Comparison of ENCODE assay signal across 8 mouse cellular contexts in genomic region chr9:34752801-34753170, GRCm38 (mm10).
DNase-seq lines count a peak whose midpoint lies in the region; ATAC-seq and TF ChIP-seq lines count a peak whose summit lies in the region.

No protein-coding gene starts in this region.

- peak; percentile 78 to 82 for TF ChIP-seq CTCF in CH12.LX (conservative IDR thresholded peaks at IDR 0.05 in 1 of 2, IDR thresholded peaks at IDR 0.05 in 1 of 2; ENCODE audit: low read depth in 2 of 2, low read length in 2 of 2)

- WGBS in forebrain, embryonic 14.5 days: 26% methylated on average over 4 of the region's 4 CpGs
- WGBS in forebrain, embryonic 15.5 days: 35% methylated on average over 4 of the region's 4 CpGs

- dilution Hi-C loops in CH12.LX (cut with MboI; ENCODE audit: extremely low pct_ligation_motif_present, extremely low pct_unique_long_range_greater_than_20kb, low sequenced_read_pairs): no loop called here

- no peak for TF ChIP-seq POLR2A in CH12.LX (IDR thresholded peaks at IDR 0.05; ENCODE audit: low read depth, low read length)

- H3K36me3 ChIP-seq in forebrain, embryonic 14.5 days (ENCODE audit: control insufficient read depth, insufficient read depth, low read length): no peaks in the 10 kb centered on the region
- H3K36me3 ChIP-seq in forebrain, embryonic 15.5 days: no peaks in the 10 kb centered on the region
- H3K36me3 ChIP-seq in CH12.LX (replicated peaks in 1 of 2; ENCODE audit: control insufficient read depth in 1 of 2, insufficient read depth in 1 of 2, low read length in 1 of 2): no peaks in the 10 kb centered on the region

- no peak overlapping the region for H3K27ac ChIP-seq in forebrain, embryonic 14.5 days (ENCODE audit: low read depth, low read length)
- H3K27ac ChIP-seq in forebrain, embryonic 15.5 days (replicated peaks): no peak overlapping the region
- H3K27ac ChIP-seq in CH12.LX (ENCODE audit: insufficient read depth, low read depth): no peak overlapping the region

- peak; percentile 69 for DNase-seq in forebrain, embryonic 14.5 days (ENCODE audit: low spot score)
- DNase-seq in CH12.LX (ENCODE audit: extremely low read depth): peak; percentile 46
- peak; percentile 3 for DNase-seq in c-Kit-positive CD71-positive TER-119-negative erythroid progenitor cells, embryonic 14.5 days (ENCODE audit: low read depth)
- DNase-seq in frontal cortex, postnatal 25 days (ENCODE audit: low spot score in 2 of 2): peak; percentile 60 to 66
- DNase-seq in layer of hippocampus, postnatal 14 days (ENCODE audit: low spot score in 2 of 2): peak; percentile 67 to 73
- peak; percentile 74 to 80 for DNase-seq in lung, postnatal 4 days
- DNase-seq in thymus, postnatal 14 days: peak; percentile 47

- no peak overlapping the region for H3K4me3 ChIP-seq in forebrain, embryonic 14.5 days (ENCODE audit: low read depth, low read length)
- no peak overlapping the region for H3K4me3 ChIP-seq in forebrain, embryonic 15.5 days
- no peak overlapping the region for H3K4me3 ChIP-seq in CH12.LX (replicated peaks in 1 of 3; ENCODE audit: low read depth in 2 of 3, low read length in 2 of 3, poor library complexity in 1 of 3)

- no peaks in the 10 kb centered on the region for H3K9me3 ChIP-seq in forebrain, embryonic 14.5 days (replicated peaks; ENCODE audit: control insufficient read depth, low read length)
- H3K9me3 ChIP-seq in forebrain, embryonic 15.5 days: no peaks in the 10 kb centered on the region
- no peaks in the 10 kb centered on the region for H3K9me3 ChIP-seq in CH12.LX (replicated peaks; ENCODE audit: low read length)

- H3K9ac ChIP-seq in forebrain, embryonic 14.5 days (ENCODE audit: low read length): no peak overlapping the region
- no peak overlapping the region for H3K9ac ChIP-seq in forebrain, embryonic 15.5 days (replicated peaks)
- H3K9ac ChIP-seq in CH12.LX (ENCODE audit: insufficient read depth, low read depth): no peak overlapping the region

- 0 out of 2 replicates have a peak, but pooled peaks have one; percentile 25 for ATAC-seq in forebrain, embryonic 14.5 days
- no peak for ATAC-seq in forebrain, embryonic 15.5 days (replicated peaks)

- TF ChIP-seq RAD21 in CH12.LX (IDR thresholded peaks at IDR 0.05; ENCODE audit: low read depth, low read length): peak; percentile 75

- no peak overlapping the region for H3K4me2 ChIP-seq in forebrain, embryonic 14.5 days (ENCODE audit: low read length)
- no peak overlapping the region for H3K4me2 ChIP-seq in forebrain, embryonic 15.5 days (replicated peaks)
- H3K4me2 ChIP-seq in CH12.LX (ENCODE audit: insufficient read depth, low read depth, poor library complexity, severe bottlenecking): no peak overlapping the region

- TF ChIP-seq EP300 in CH12.LX (IDR thresholded peaks at IDR 0.05; ENCODE audit: low read length): no peak

- no peaks in the 10 kb centered on the region for H3K27me3 ChIP-seq in forebrain, embryonic 14.5 days (replicated peaks; ENCODE audit: control insufficient read depth, insufficient read depth, low read length)
- H3K27me3 ChIP-seq in forebrain, embryonic 15.5 days: no peaks in the 10 kb centered on the region
- H3K27me3 ChIP-seq in CH12.LX (replicated peaks): peaks cover 42% of the 10 kb centered on the region

- peaks cover 11% of the 10 kb centered on the region; the same call in 1 of the 2 replicates for H3K4me1 ChIP-seq in forebrain, embryonic 14.5 days (ENCODE audit: control insufficient read depth, insufficient read depth, low read length)
- H3K4me1 ChIP-seq in forebrain, embryonic 15.5 days: peaks cover 47% of the 10 kb centered on the region
- H3K4me1 ChIP-seq in CH12.LX (ENCODE audit: control insufficient read depth in 1 of 2, insufficient read depth in 2 of 2): no peaks in the 10 kb centered on the region

- in situ Hi-C loops in CH12.LX (cut with MboI; ENCODE audit: low pct_ligation_motif_present, low pct_unique_long_range_greater_than_20kb, low sequenced_read_pairs): loop anchor here (10.0 kb wide), 1 partner anchor 258 kb away; no protein-coding TSS in a partner anchor

- H3K79me2 ChIP-seq in CH12.LX (replicated peaks; ENCODE audit: control insufficient read depth, extremely low read depth, insufficient read depth, poor library complexity, severe bottlenecking): no peaks in the 10 kb centered on the region

TF ChIP-seq in CH12.LX, 34 proteins besides CTCF, POLR2A, EP300 and RAD21:
- TF ChIP-seq SMC3 (IDR thresholded peaks at IDR 0.05; ENCODE audit: low read depth, low read length) (peak; percentile 74), MEF2A (IDR thresholded peaks at IDR 0.05; ENCODE audit: borderline replicate concordance, low read depth, low read length) (no peak)

Comparison
In these comparisons a context has a peak if more than half of its experiments do, and no peak if none do; other contexts are left out.
1. DNase-seq: peak in every context shown above with its lines; median percentile 77 in lung, postnatal 4 days; 70 in layer of hippocampus, postnatal 14 days; 69 in forebrain, embryonic 14.5 days; 63 in frontal cortex, postnatal 25 days; 47 in thymus, postnatal 14 days; 46 in CH12.LX; 3 in c-Kit-positive CD71-positive TER-119-negative erythroid progenitor cells, embryonic 14.5 days.